Mouse (Mus musculus) ES-Bruce4 (cell line): ENCODE results near the gene Tmem216. TPM values are rescaled to one million over a fixed set of nuclear protein-coding genes. Genes with fewer than 3 reads are reported as not detected.
A peak's percentile ranks its signal among the peaks of the same experiment; 100 is the strongest.

Experiments
- H3K27ac ChIP-seq: 2 replicates; pipeline ENCODE4 v1.5.1; 2012; ENCODE audit warnings: low read length, inconsistent platforms; ENCODE audit not compliant: insufficient read depth
- H3K27me3 ChIP-seq: 2 replicates; pipeline ENCODE4 v1.6.1; 2012; ENCODE audit warnings: mild to moderate bottlenecking, low read length, inconsistent platforms; ENCODE audit not compliant: control insufficient read depth, poor library complexity, insufficient read depth, severe bottlenecking
- H3K36me3 ChIP-seq: 2 replicates; pipeline ENCODE4 v1.6.1; 2012; ENCODE audit warnings: inconsistent platforms, mild to moderate bottlenecking, low read length, moderate library complexity; ENCODE audit not compliant: control insufficient read depth, poor library complexity, insufficient read depth, severe bottlenecking
- H3K4me1 ChIP-seq: one replicate; pipeline ENCODE4 v1.8.1; 2011; ENCODE audit warnings: low read length; ENCODE audit not compliant: control insufficient read depth, insufficient read depth
- H3K4me3 ChIP-seq: 2 replicates; pipeline ENCODE4 v1.5.1; 2011; ENCODE audit warnings: low read depth, mild to moderate bottlenecking, low read length
- H3K9ac ChIP-seq: 2 replicates; pipeline ENCODE4 v1.6.1; 2012; ENCODE audit warnings: low read depth, mild to moderate bottlenecking, inconsistent platforms; ENCODE audit not compliant: poor library complexity, severe bottlenecking
- H3K9me3 ChIP-seq: replicated peaks from 2 replicates; pipeline ENCODE4 v1.6.1; 2012; ENCODE audit warnings: mild to moderate bottlenecking, low read length, inconsistent platforms; ENCODE audit not compliant: control insufficient read depth, poor library complexity, insufficient read depth, severe bottlenecking
- CTCF ChIP-seq: IDR thresholded peaks from one replicate; pipeline ENCODE4 v1.8.1; 2011; ENCODE audit warnings: low read depth, low read length
- EP300 ChIP-seq: IDR thresholded peaks from 2 replicates; pipeline ENCODE4 v1.6.1; 2011; ENCODE audit warnings: low read depth, low read length; ENCODE audit not compliant: insufficient read depth
- POLR2A ChIP-seq: IDR thresholded peaks from one replicate; pipeline ENCODE4 v1.8.1; 2011; ENCODE audit warnings: low read length; ENCODE audit not compliant: insufficient read depth
- polyA plus RNA-seq: library from polyadenylated mRNA; stranded (reverse); fragments of >200 nt; gene quantifications from 2 replicates; pipeline ENCODE4 v1.2.4, GENCODE M21; 2011; ENCODE audit warnings: low read depth; ENCODE audit not compliant: missing spikeins, insufficient read depth, insufficient read length

Tmem216 gene
- polyA plus RNA-seq, 1 experiment = 12.2 TPM

DNA sequence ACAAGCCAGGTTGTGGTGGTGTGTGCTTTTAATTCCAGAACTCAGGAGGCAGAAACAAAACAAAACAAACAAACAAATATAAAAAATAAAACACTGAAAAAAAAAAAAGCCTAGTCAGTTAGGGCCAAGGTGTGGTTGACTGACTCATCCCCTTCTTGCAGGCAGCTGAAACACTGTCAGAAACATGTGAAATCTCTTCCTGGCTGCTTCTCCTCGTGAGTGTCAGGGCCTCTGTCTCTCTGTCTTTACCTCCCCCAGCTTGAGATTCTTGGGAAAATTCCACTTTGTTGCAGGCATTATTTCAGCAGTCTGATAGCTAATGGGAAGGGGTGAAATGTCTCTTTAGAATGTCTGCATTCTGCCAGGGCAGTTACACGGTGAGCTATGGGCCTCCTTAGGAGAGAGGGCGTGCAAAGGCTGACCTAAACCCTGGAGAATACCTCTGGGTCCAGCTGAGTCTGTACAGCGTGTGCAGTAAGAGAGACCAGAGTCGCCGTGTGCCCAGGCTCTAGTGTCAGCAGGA is 46.3 kb upstream of the Tmem216 start:
- H3K27ac ChIP-seq = peak overlapping the region; percentile 84
- peak overlapping the region; percentile 50 for H3K9ac ChIP-seq
- no peak for TF ChIP-seq CTCF
- TF ChIP-seq EP300 = no peak
- TF ChIP-seq POLR2A = no peak
- no peaks in the 10 kb centered on the region for H3K9me3 ChIP-seq
- no peaks in the 10 kb centered on the region for H3K27me3 ChIP-seq
- peaks cover 7% of the 10 kb centered on the region for H3K36me3 ChIP-seq
- H3K4me1 ChIP-seq = peaks cover 1% of the 10 kb centered on the region
- H3K4me3 ChIP-seq = peak overlapping the region; percentile 39

- peaks cover 1% of the 10 kb centered on the region for H3K4me1 ChIP-seq
- H3K4me3 ChIP-seq = no peak overlapping the region
- H3K36me3 ChIP-seq = no peaks in the 10 kb centered on the region
Measured at GRCm38 (mm10) chr19:10599648-10600047, 43.6 kb upstream of the Tmem216 start.

DNA sequence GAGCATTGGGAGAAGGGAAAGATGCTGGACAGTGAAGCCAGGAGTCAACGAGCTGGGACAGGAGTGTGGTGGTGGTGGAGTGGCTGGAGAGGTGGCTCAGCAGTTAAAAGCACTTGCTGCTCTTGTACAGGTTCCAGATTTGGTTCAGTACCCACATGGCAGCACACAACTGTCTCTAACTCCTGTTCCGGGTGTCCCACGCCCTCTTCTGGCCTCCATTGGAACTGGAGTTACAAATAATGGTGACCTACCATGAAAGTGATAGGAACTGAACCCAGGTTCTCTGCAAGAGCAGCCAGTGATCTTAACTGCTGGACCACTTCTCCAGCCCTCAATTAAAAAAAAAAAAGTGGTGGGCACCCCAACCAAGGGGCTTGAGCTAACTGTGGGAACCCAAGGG is 42.1 kb upstream of the Tmem216 start:
- H3K9ac ChIP-seq = no peak overlapping the region
- no peaks in the 10 kb centered on the region for H3K36me3 ChIP-seq
- no peaks in the 10 kb centered on the region for H3K27me3 ChIP-seq

More at GRCm38 (mm10) chr19:10599648-10600047, 43.6 kb upstream of the Tmem216 start:
- Histone ChIP-seq H3K27me3 (no peaks in the 10 kb centered on the region), H3K9me3 (no peaks in the 10 kb centered on the region), H3K27ac (no peak overlapping the region), H3K9ac (no peak overlapping the region)
- TF ChIP-seq POLR2A = no peak

GRCm38 (mm10) chr19:10591659-10592377 is 35.8 kb upstream of the Tmem216 start:
- Histone ChIP-seq H3K9me3 (no peaks in the 10 kb centered on the region), H3K4me1 (no peaks in the 10 kb centered on the region), H3K9ac (no peak overlapping the region), H3K27ac (no peak overlapping the region), H3K36me3 (no peaks in the 10 kb centered on the region), H3K4me3 (no peak overlapping the region), H3K27me3 (no peaks in the 10 kb centered on the region)
- no peak for TF ChIP-seq POLR2A
- TF ChIP-seq EP300 = no peak
- no peak for TF ChIP-seq CTCF

More for the DNA sequence above, 42.1 kb upstream of the Tmem216 start:
- TF ChIP-seq POLR2A = no peak
- TF ChIP-seq EP300 = no peak
- peak; percentile 41 for TF ChIP-seq CTCF
- peaks cover 1% of the 10 kb centered on the region for H3K4me1 ChIP-seq
- H3K27ac ChIP-seq = no peak overlapping the region
- no peaks in the 10 kb centered on the region for H3K9me3 ChIP-seq
- H3K4me3 ChIP-seq = no peak overlapping the region

- Histone ChIP-seq H3K27ac (no peak overlapping the region), H3K36me3 (no peaks in the 10 kb centered on the region), H3K4me3 (no peak overlapping the region), H3K4me1 (no peaks in the 10 kb centered on the region), H3K27me3 (no peaks in the 10 kb centered on the region), H3K9me3 (no peaks in the 10 kb centered on the region), H3K9ac (no peak overlapping the region)
- TF ChIP-seq POLR2A (no peak), CTCF (no peak), EP300 (no peak)
Measured at GRCm38 (mm10) chr19:10590301-10590700, 34.3 kb upstream of the Tmem216 start.

GRCm38 (mm10) chr19:10589127-10589857 is 33.3 kb upstream of the Tmem216 start:
- no peak for TF ChIP-seq EP300
- no peak for TF ChIP-seq POLR2A
- no peak for TF ChIP-seq CTCF
- no peak overlapping the region for H3K27ac ChIP-seq
- H3K9me3 ChIP-seq = no peaks in the 10 kb centered on the region
- H3K27me3 ChIP-seq = no peaks in the 10 kb centered on the region
- H3K36me3 ChIP-seq = no peaks in the 10 kb centered on the region
- no peak overlapping the region for H3K4me3 ChIP-seq
- no peak overlapping the region for H3K9ac ChIP-seq
- no peaks in the 10 kb centered on the region for H3K4me1 ChIP-seq
